Mouse (Mus musculus): ENCODE results near the gene Kel. TPM values are rescaled to one million over a fixed set of nuclear protein-coding genes. Genes with fewer than 3 reads are reported as not detected.

The Kel gene
- total RNA-seq, 4 experiments from 2014 or later: not detected

GRCm38 (mm10) chr6:41646672-41647071 lies 57.5 kb downstream of the Kel start:
- DNase-seq (ENCODE audit: low spot score in 2 of 2): no peak

DNA sequence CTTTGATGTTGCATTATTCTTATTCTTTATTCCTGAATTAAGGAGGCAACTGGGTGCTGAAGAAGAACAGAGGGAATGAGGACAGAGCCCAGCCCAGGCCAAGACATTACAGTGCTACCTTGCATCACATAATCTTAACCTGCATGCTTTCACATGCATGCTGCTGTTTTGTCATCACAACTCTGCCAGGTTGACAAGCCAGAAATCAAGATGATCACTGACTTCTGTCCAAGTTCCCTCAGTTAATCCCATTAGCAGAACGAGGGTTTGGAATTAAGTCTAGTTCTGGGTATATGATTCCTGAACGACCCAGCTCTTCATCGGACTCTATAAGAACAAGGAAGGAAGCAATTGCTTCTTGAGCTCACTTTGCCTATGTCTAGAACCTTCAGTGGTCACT lies 57.9 kb downstream of the Kel start:
- DNase-seq (ENCODE audit: low spot score in 2 of 2): no peak

- no peak for DNase-seq (ENCODE audit: low spot score in 2 of 2)
These were observed 60.9 kb downstream of the Kel start for GRCm38 (mm10) chr6:41643227-41643626.

- DNase-seq (ENCODE audit: low spot score in 2 of 2): no peak
These were observed 61.4 kb downstream of the Kel start for GRCm38 (mm10) chr6:41642765-41643164.

DNA sequence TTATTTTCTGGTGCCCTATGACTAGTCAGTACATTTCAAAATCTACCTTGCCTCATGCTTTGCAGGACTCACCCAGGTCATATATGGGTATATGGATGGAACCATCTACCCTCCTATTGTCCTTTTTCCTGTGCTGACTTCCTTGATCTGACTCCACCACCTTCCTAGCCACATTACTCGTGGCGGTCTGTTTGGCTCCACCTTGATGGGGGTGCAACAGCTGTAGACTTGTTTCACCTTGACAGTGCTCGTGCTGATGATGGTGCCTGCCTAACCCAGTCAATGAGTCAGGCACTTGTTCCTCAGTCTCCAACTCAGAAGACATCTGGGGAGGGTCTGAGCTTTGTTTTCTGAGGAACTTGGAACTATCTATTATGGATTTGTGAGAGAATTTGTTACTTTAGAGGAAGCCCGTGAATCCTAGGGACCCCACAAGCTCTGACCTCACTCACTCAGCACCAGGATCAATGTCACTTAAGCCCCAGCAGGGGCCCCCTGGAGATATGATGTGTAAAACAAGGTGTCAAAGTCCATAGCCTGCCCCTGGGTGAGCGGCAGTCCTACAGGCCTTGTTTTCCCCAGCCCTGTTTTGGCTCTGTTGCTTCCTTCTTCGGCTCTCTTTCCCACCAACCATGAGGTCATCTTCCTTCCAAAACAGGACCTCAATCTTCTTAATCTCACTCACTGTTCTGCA lies 62.8 kb downstream of the Kel start:
- no peak for DNase-seq (ENCODE audit: low spot score in 2 of 2)

- no peak for DNase-seq (ENCODE audit: low spot score in 2 of 2)
These were observed 63.7 kb downstream of the Kel start for GRCm38 (mm10) chr6:41640449-41640848.

- DNase-seq (ENCODE audit: low spot score in 2 of 2): no peak
These were observed 66.1 kb downstream of the Kel start for GRCm38 (mm10) chr6:41637927-41638506.

DNA sequence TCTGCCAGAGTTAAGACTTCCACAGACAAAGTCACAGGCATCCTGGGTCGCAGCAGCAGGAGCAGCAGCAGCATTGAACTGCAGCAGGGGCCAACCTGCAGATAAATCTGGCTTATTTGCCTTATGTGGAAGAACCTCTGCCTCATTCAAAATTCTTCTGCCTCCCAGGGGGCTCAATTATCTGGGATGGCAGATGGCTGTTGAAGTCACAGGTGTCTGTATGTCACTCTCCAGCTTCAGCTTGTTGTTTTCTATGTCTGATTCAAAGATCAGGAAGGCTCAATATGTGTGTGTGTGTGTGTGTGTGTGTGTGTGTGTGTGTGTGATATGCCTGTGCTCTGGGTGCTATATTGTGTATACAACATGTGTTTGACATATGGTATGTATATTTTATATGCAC lies 66.7 kb downstream of the Kel start:
- no peak for DNase-seq (ENCODE audit: low spot score in 2 of 2)

Other genes with a start within 250 kb of the Kel start
- gene Prss1, start 245.4 kb downstream of the Kel start, total RNA-seq (2022): not detected
- gene Prss2, start 182.6 kb downstream of the Kel start, total RNA-seq (2022): not detected
- gene Ephb6, start 98.9 kb downstream of the Kel start, total RNA-seq (2022): 10 to 100 TPM; 75.3 to 83.9 (median 78.7) TPM
- 1 to 10 TPM; 1.4 to 2.7 (median 1.9) TPM for gene Trpv6, start 67.9 kb downstream of the Kel start, total RNA-seq (2022)
- not detected for gene Trpv5, start 23.6 kb downstream of the Kel start, total RNA-seq (2022)
- gene Llcfc1, start 19.9 kb downstream of the Kel start, total RNA-seq (2022): not detected
- not detected for gene Olfr459, start 70.8 kb upstream of the Kel start, total RNA-seq (2022)
- not detected for gene Pip, start 143.2 kb upstream of the Kel start, total RNA-seq (2022)
- not detected for gene Sval2, start 148.7 kb upstream of the Kel start, total RNA-seq (2022)
- not detected for gene Sval1, start 247.3 kb upstream of the Kel start, total RNA-seq (2022)

All from layer of hippocampus, adult 8-10 months (tissue).